Mouse (Mus musculus): ENCODE results near the gene Zfp708. TPM values are rescaled to one million over a fixed set of nuclear protein-coding genes. Genes with fewer than 3 reads are reported as not detected.
"Not testable (repeated sequence)": the region's sequence is repeated elsewhere in the genome, so short reads cannot be mapped to it uniquely, and the experiment has no call there.

Gene Zfp708
- polyA plus RNA-seq (2017; shearing (Covaris generic)) = 1 to 10 TPM; 3.4 to 7.7 (median 5.8) TPM

- ATAC-seq = no peak
Measured at GRCm38 (mm10) chr13:67097876-67098275, at the start of gene Zfp708. TSS of gene Zfp708 (minus strand) at chr13:67097976.

- peak; percentile 98 for ATAC-seq
Measured at GRCm38 (mm10) chr13:67128038-67128721, 30.4 kb upstream of the Zfp708 start.

- ATAC-seq = not testable (repeated sequence)
Measured at GRCm38 (mm10) chr13:67127507-67127906, 29.7 kb upstream of the Zfp708 start.

DNA sequence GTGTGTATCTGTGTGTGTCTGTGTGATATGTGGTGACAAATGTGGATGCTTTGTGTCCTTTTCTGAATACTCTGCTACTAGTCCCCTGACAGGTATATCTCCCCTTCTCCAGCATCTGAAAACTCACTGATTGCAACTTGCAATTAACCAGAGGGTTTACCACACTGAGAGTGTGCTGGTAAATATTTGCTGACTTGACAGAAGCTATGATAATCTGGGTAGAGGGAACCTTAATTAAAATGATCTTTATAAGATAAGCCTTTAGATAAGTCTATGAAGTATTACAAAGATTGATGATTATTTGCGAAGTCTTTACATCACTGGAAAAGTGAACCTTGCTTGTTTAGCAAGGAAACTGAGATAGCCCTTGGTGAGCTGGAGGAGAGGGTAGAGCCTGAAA is 26.7 kb upstream of the Zfp708 start:
- ATAC-seq = no peak

DNA sequence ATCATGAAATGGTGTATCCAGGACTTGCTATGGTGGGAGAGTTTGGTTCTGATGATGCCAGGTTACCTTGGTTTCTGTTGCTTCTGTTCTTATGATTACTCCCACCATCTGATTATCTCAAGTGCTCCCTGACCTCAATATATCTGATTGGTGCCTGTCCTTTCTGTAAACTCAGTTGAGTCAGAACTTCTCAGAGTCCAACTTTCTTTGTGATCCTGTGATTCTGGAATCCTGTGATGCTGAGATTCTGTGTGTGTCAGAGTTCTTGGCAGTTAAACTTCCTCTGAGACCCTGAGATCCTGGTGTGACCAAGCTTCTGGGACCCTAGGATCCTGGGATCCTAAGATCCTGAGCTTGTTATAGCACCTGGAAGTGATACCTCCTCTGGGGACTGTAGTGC is 23.6 kb upstream of the Zfp708 start, which contains the start of gene Zfp759:
Gene Zfp759, plus strand, starts transcription at position 301 of the 400 bp plus-strand sequence.
- ATAC-seq = not testable (repeated sequence)

- ATAC-seq = not testable (repeated sequence)
Measured at GRCm38 (mm10) chr13:67116163-67116562, 18.4 kb upstream of the Zfp708 start, which contains the start of gene Rslcan18. TSS of gene Rslcan18 (minus strand) at chr13:67116263.

DNA sequence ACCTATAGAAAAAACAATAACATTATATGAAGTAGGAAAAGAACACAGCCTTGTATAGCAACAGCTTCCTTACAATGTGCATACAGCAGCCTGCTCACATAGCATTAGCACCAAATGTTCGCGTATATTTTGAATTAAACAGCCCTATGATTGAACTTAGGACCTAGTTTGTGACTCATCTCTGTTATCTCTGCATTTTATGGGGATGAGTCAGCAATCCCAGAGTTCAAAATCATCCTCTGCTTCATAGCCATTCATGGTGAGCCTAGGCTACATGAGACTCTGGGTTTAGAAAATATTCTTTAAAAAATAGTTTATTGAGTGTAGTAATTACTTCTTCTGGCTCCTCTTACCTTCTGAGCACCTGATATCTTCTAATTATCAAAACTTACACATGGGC is 15.5 kb upstream of the Zfp708 start:
- no peak for ATAC-seq

- no peak for ATAC-seq
Measured at GRCm38 (mm10) chr13:67112096-67112495, 14.3 kb upstream of the Zfp708 start.

DNA sequence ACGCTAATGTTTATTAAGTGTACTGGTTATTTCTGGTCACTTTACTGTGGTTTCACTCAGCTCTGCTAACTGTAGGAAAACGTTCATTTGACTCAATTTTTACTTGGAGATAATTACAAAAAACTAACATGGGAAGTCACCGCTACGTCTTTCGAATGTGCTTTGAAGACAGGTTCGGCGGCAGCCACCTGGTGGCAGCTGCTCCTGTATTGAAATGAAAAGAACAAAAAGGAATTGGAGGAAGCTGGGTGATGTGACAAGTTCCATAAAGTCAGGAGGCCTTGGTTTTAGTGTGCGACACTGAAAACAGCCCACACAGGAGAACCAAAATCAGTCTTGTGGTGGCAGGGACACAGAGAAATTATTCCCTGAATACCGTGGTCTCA is 11.0 kb upstream of the Zfp708 start:
- ATAC-seq = peak; percentile 79

- peak; percentile 97 for ATAC-seq
Measured at GRCm38 (mm10) chr13:67108194-67108820, 10.5 kb upstream of the Zfp708 start, which contains the start of gene Gm28557. TSS of gene Gm28557 (minus strand) at chr13:67108604.

DNA sequence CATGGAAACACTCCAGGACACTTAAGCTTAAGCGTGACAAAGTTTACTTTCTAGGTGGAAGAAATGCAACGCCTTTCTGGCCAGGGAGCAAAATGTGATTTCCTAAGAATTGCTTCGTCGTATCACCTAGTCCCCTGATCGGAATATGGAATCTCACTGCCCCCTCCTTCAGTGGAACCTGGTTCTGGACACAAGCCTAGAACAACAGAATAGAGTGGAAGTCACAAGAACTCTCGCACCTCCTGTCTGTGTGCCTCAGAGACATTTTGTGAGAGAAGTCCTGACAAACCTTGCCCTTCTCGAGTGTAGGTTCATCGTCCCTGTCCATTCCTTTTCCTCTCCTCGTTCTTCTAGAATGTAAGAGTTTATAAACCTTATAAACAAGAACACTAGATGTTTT is 9.9 kb upstream of the Zfp708 start:
- no peak for ATAC-seq

DNA sequence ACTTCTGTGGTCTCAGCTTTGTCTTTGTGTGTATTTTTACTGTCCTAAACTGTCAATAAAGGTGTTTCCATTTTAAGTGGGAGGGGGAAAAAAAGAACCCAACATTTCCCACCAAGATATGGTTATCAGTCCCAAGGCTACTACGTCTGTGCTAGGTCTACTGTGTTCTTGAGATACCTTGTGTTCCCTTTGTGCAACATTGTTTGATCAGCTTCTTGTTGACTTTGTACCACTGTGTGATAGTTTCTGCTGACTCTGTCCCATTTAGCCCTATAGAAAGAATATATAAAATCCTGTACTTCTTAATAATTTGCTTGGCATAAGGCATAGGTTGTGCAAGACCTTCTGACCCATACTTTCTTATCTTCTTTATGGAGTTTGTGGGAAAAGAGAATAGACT is 7.6 kb downstream of the Zfp708 start:
- no peak for ATAC-seq

- ATAC-seq = peak; percentile 20
Measured at GRCm38 (mm10) chr13:67081946-67082345, 15.8 kb downstream of the Zfp708 start.

- ATAC-seq = peak; percentile 94
Measured at GRCm38 (mm10) chr13:67081142-67081713, 16.5 kb downstream of the Zfp708 start.

- no peak for ATAC-seq
Measured at GRCm38 (mm10) chr13:67077244-67077643, 20.5 kb downstream of the Zfp708 start.

- no peak for ATAC-seq
Measured at GRCm38 (mm10) chr13:67072786-67073185, 25.0 kb downstream of the Zfp708 start.

DNA sequence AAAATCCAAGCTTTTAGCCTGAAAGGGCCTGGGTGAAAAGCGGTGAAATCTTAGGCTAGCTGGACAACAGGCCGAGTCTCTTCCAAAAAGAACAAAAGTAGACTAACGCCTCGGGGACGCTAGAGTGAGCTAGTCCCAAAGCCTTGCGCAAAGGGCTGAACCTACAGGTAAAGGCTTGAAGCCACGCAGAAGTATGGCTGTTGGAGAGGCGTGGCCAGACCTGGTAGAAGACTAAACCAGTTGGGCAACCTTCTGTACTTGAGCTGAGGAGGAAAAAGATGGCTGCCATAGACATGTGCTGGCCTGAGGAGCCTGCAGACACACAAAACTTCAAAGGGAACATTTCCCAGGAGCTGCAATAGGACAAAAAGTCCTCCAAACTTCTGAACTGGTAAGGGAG is 32.4 kb downstream of the Zfp708 start:
- no peak for ATAC-seq

DNA sequence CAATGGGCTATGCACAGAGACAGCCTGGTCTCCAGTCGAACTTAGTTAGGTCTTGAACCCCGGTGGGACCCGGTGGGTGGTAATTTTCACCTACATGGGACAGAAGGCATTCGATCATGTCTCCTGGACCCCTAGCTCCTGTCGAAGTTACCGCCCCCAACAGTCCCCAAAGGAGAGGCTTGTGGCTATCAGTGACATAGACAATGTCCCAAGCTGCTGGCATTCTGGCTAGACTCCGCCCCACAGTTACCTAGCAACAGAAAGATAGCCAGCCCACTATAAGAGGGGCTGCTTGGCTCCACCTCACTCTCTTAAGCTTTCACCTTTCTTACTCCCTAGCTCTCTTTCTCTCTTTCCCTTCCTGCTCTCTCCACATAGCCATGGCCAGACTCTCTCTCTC is 35.3 kb downstream of the Zfp708 start:
- no peak for ATAC-seq

DNA sequence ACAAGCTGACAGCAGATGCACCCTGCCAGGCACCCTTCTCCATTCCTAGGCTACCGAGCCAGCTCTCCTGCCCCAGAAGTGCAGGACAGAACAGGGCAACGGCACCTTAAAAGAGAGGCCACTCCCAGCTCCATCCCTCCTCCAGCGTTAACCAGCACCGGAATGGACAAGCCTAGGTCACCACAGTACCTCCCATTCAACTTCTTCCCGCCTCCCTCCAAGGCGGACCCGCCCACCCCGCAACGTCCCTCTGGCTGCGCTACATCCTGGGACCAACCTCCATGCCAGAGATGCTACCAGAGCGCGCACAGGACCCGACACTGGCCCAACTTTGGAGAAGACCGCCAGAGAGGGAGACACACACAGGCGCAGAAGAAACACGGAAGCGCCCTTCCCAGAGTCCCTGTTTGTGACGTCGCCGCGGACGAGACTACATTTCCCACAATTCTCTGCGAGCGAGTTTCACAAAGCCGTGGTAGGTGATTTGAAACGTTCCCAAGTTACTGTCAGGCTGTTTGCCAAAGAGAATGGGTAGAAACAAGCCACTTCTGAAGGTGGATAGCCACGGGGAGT is 36.9 kb downstream of the Zfp708 start, which contains the start of gene Zfp712:
Gene Zfp712, minus strand, starts transcription at position 385 of the 573 bp plus-strand sequence.
- peak; percentile 93 for ATAC-seq

- no peak for ATAC-seq
Measured at GRCm38 (mm10) chr13:67060161-67060785, 37.5 kb downstream of the Zfp708 start.

Measured in inflammation-experienced regulatory T-cells, adult 6 months (primary cell).